Mouse (Mus musculus) heart, postnatal 0 days (tissue): ENCODE data around the gene Lin7b.

Experiments used
- CTCF ChIP-seq: IDR thresholded peaks from 2 replicates; pipeline ENCODE4 v1.5.1; 2016; ENCODE audit warnings: antibody characterized with exemption, control low read depth, low read depth
- EP300 ChIP-seq: IDR thresholded peaks from 2 replicates; pipeline ENCODE4 v1.6.1; 2016; ENCODE audit warnings: antibody characterized with exemption, low read depth

DNA sequence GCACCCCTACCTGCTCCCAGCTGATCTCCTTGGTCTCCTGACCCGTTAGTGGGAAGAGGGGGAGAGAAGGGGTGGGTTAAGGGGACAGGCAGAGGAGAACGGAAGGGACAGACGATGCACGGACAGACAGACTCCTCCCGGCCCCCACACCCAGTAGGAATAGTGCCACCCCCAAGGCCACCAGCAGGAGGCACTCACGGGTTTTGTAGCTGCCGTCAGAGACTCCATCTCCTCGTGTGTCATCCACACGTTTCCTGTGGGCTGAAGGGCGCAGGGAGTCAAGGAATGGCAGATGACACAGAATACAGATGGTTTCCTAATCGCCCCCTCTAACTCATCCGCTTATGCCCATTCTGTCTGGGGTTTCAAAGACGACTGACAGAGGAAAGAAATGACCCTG, 26.8 kb downstream of the Lin7b start:
- TF ChIP-seq CTCF (peak; percentile 26; the same call in 1 of the 2 replicates), EP300 (no peak)
